Mouse (Mus musculus): Measurements from ENCODE around the gene Gm28230. TPM values are rescaled to one million over a fixed set of nuclear protein-coding genes. Genes with fewer than 3 reads are reported as not detected.

Gm28230 gene
- polyA plus RNA-seq, 1 experiment = 0.10 TPM

GRCm38 (mm10) chr2:74691022-74691951, 35.2 kb upstream of the Gm28230 start, which contains the start of gene Hoxd10:
Gene Hoxd10 (plus strand): TSS chr2:74691924.
- Histone ChIP-seq H3K27ac (ENCODE audit: insufficient read depth, low read depth, low read length) (no peak within 1 kb of the TSS), H3K4me3 (ENCODE audit: low read depth, low read length) (no peak within 1 kb of the TSS), H3K4me1 (ENCODE audit: control insufficient read depth, insufficient read depth, insufficient read length, low read length) (no peaks in the 10 kb centered on the region; the same call in 1 of the 2 replicates), H3K27me3 (ENCODE audit: control insufficient read depth, insufficient read depth, low read length) (peaks cover 82% of the 10 kb centered on the region), H3K36me3 (ENCODE audit: control insufficient read depth, insufficient read depth, low read length) (no peaks in the 10 kb centered on the region)
- TF ChIP-seq POLR2A (IDR thresholded peaks at IDR 0.05; ENCODE audit: low read depth, low read length) (no peak), CTCF (IDR thresholded peaks at IDR 0.05; ENCODE audit: extremely low read depth, insufficient read length, insufficient replicate concordance, low read depth, low read length) (no peak)
- 5% methylated on average over 56 of the region's 56 CpGs for WGBS

- no peaks in the 10 kb centered on the region for H3K36me3 ChIP-seq (ENCODE audit: control insufficient read depth, insufficient read depth, low read length)
- H3K4me1 ChIP-seq (ENCODE audit: control insufficient read depth, insufficient read depth, insufficient read length, low read length) = no peaks in the 10 kb centered on the region; the same call in 1 of the 2 replicates
- peaks cover 85% of the 10 kb centered on the region for H3K27me3 ChIP-seq (ENCODE audit: control insufficient read depth, insufficient read depth, low read length)
- H3K4me3 ChIP-seq (ENCODE audit: low read depth, low read length) = no peak overlapping the region
- WGBS = 7% methylated on average over 35 of the region's 35 CpGs
- H3K27ac ChIP-seq (ENCODE audit: insufficient read depth, low read depth, low read length) = no peak overlapping the region
- TF ChIP-seq CTCF (IDR thresholded peaks at IDR 0.05; ENCODE audit: extremely low read depth, insufficient read length, insufficient replicate concordance, low read depth, low read length) (no peak), POLR2A (IDR thresholded peaks at IDR 0.05; ENCODE audit: low read depth, low read length) (no peak)
Measured at GRCm38 (mm10) chr2:74691995-74692807, 34.3 kb upstream of the Gm28230 start.

- 4% methylated on average over 20 of the region's 20 CpGs for WGBS
- H3K36me3 ChIP-seq (ENCODE audit: control insufficient read depth, insufficient read depth, low read length) = no peaks in the 10 kb centered on the region
- peaks cover 85% of the 10 kb centered on the region for H3K27me3 ChIP-seq (ENCODE audit: control insufficient read depth, insufficient read depth, low read length)
- H3K27ac ChIP-seq (ENCODE audit: insufficient read depth, low read depth, low read length) = no peak overlapping the region
- H3K4me3 ChIP-seq (ENCODE audit: low read depth, low read length) = no peak overlapping the region
- H3K4me1 ChIP-seq (ENCODE audit: control insufficient read depth, insufficient read depth, insufficient read length, low read length) = peaks cover 2% of the 10 kb centered on the region
- TF ChIP-seq CTCF (IDR thresholded peaks at IDR 0.05; ENCODE audit: extremely low read depth, insufficient read length, insufficient replicate concordance, low read depth, low read length) = no peak
Measured at GRCm38 (mm10) chr2:74692808-74693431, 33.6 kb upstream of the Gm28230 start.

GRCm38 (mm10) chr2:74693432-74693827, 33.1 kb upstream of the Gm28230 start:
- peaks cover 5% of the 10 kb centered on the region for H3K4me1 ChIP-seq (ENCODE audit: control insufficient read depth, insufficient read depth, insufficient read length, low read length)
- H3K27me3 ChIP-seq (ENCODE audit: control insufficient read depth, insufficient read depth, low read length) = peaks cover 86% of the 10 kb centered on the region
- H3K36me3 ChIP-seq (ENCODE audit: control insufficient read depth, insufficient read depth, low read length) = no peaks in the 10 kb centered on the region
- no peak overlapping the region for H3K27ac ChIP-seq (ENCODE audit: insufficient read depth, low read depth, low read length)
- no peak overlapping the region for H3K4me3 ChIP-seq (ENCODE audit: low read depth, low read length)
- 16% methylated on average over 4 of the region's 4 CpGs for WGBS
- TF ChIP-seq CTCF (IDR thresholded peaks at IDR 0.05; ENCODE audit: extremely low read depth, insufficient read length, insufficient replicate concordance, low read depth, low read length) = no peak
- no peak for TF ChIP-seq POLR2A (IDR thresholded peaks at IDR 0.05; ENCODE audit: low read depth, low read length)

GRCm38 (mm10) chr2:74694066-74694465, 32.5 kb upstream of the Gm28230 start:
- no peak overlapping the region for H3K27ac ChIP-seq (ENCODE audit: insufficient read depth, low read depth, low read length)
- no peak overlapping the region for H3K4me3 ChIP-seq (ENCODE audit: low read depth, low read length)
- H3K36me3 ChIP-seq (ENCODE audit: control insufficient read depth, insufficient read depth, low read length) = no peaks in the 10 kb centered on the region
- H3K27me3 ChIP-seq (ENCODE audit: control insufficient read depth, insufficient read depth, low read length) = peaks cover 89% of the 10 kb centered on the region
- peaks cover 5% of the 10 kb centered on the region for H3K4me1 ChIP-seq (ENCODE audit: control insufficient read depth, insufficient read depth, insufficient read length, low read length)
- TF ChIP-seq CTCF (IDR thresholded peaks at IDR 0.05; ENCODE audit: extremely low read depth, insufficient read length, insufficient replicate concordance, low read depth, low read length) (peak; percentile 29; the same call in 1 of the 2 replicates), POLR2A (IDR thresholded peaks at IDR 0.05; ENCODE audit: low read depth, low read length) (no peak)
- WGBS = 8% methylated on average over 16 of the region's 16 CpGs

GRCm38 (mm10) chr2:74695383-74695782, 31.1 kb upstream of the Gm28230 start:
- H3K27ac ChIP-seq (ENCODE audit: insufficient read depth, low read depth, low read length) = no peak overlapping the region
- peaks cover 5% of the 10 kb centered on the region for H3K4me1 ChIP-seq (ENCODE audit: control insufficient read depth, insufficient read depth, insufficient read length, low read length)
- TF ChIP-seq CTCF (IDR thresholded peaks at IDR 0.05; ENCODE audit: extremely low read depth, insufficient read length, insufficient replicate concordance, low read depth, low read length) = no peak
- no peak for TF ChIP-seq POLR2A (IDR thresholded peaks at IDR 0.05; ENCODE audit: low read depth, low read length)
- WGBS = 16% methylated on average over 1 of the region's 1 CpGs
- H3K36me3 ChIP-seq (ENCODE audit: control insufficient read depth, insufficient read depth, low read length) = no peaks in the 10 kb centered on the region
- H3K4me3 ChIP-seq (ENCODE audit: low read depth, low read length) = no peak overlapping the region
- peaks cover 91% of the 10 kb centered on the region for H3K27me3 ChIP-seq (ENCODE audit: control insufficient read depth, insufficient read depth, low read length)
